Mouse (Mus musculus) kidney, adult 2 months (tissue): ENCODE results near the gene Syt17. TPM values are rescaled to one million over a fixed set of nuclear protein-coding genes. Genes with fewer than 3 reads are reported as not detected.
A peak's percentile ranks its signal among the peaks of the same experiment; 100 is the strongest.

Experiments used
- DNase-seq: peaks from one replicate; pipeline ENCODE4 v3.0.0; 2021
- H3K27ac ChIP-seq: fragments of 200-500 bp; 2 replicates; pipeline ENCODE4 v1.5.1; 2012; ENCODE audit warnings: low read depth, low read length, control low read depth, inconsistent platforms; ENCODE audit not compliant: insufficient read depth
- H3K27me3 ChIP-seq: fragments of 200-500 bp; replicated peaks from 2 replicates; pipeline ENCODE4 v1.6.1; 2012; ENCODE audit warnings: mild to moderate bottlenecking, moderate library complexity, low read length, inconsistent platforms; ENCODE audit not compliant: control insufficient read depth, insufficient read depth
- H3K36me3 ChIP-seq: fragments of 200-500 bp; 2 replicates; pipeline ENCODE4 v1.6.1; 2012; ENCODE audit warnings: mild to moderate bottlenecking, moderate library complexity, low read length, inconsistent platforms; ENCODE audit not compliant: control insufficient read depth, insufficient read depth
- H3K4me1 ChIP-seq: fragments of 200-500 bp; 2 replicates; pipeline ENCODE4 v1.6.1; 2011; ENCODE audit warnings: low read length; ENCODE audit not compliant: control insufficient read depth, insufficient read depth
- H3K4me3 ChIP-seq: fragments of 200-500 bp; 2 replicates; pipeline ENCODE4 v1.5.1; 2011; ENCODE audit warnings: mild to moderate bottlenecking, low read depth, low read length, control low read depth; ENCODE audit not compliant: insufficient read depth
- CTCF ChIP-seq: fragments of 200-500 bp; conservative IDR thresholded peaks from 2 replicates; pipeline ENCODE4 v1.5.1; 2011; ENCODE audit warnings: low read depth, mild to moderate bottlenecking, control low read depth, low read length, moderate library complexity, mixed read lengths; ENCODE audit not compliant: insufficient read depth, insufficient read length
- POLR2A ChIP-seq: fragments of 200-500 bp; IDR thresholded peaks from one replicate; pipeline ENCODE4 v1.6.1; 2011; ENCODE audit warnings: low read depth, low read length, control low read depth
- WGBS: fragments of 180-500 bp; shearing (Covaris S2); methylation state at CpG from one replicate; pipeline ENCODE4 v1.1.7; 2018; 5-methylcytosine and 5-hydroxymethylcytosine counted together
- polyA plus RNA-seq: library from polyadenylated mRNA; depleted of rRNA; stranded (reverse); fragments of >200 nt; gene quantifications from 2 replicates; pipeline ENCODE4 v1.2.3, GENCODE M21; 2012; rRNA removed

Gene Syt17
- 10.6 and 11.9 TPM in 2 replicates for polyA plus RNA-seq

DNA sequence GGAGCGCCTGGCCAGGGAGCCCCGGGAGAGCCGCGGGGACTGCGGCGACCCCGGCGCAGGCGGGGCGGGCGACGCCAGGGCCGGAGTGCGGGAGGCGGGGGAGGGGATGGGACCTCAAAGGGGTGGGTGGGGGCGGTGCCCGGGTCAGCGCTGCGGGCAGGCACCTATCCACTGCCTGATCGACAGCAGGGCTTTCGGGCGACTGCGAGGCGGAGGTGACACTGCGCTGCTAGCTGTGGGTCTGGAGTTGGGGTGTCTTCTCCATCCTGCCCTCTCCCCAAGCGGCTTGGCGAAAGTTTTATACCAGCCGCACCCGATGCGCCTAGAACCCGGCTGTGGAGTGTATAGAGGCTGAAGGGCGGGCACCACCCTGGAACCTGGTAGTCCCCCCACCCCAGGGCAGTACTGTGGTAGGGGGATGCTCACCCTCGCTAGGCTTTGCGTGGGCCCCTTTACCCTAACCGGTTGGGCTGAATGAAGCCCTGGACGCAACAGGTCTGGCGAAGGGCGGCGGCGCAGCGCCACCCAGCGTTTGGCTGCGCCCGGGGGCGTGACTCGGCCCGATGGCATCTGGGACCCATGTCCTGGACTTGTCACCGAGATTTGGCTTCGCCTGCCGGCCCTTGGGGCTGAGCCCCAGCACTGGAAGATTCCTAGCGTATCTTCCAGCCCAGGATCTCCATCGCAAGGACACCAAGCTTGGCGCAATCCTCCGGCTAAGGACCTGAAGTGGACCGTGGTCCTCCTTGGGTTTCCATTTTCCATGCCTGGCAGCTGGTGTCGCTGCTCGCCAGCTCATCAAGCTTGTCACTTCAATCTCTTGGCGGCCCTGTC, at the start of gene Syt17:
Syt17 (minus strand) TSS at position 89 of the 834 bp plus-strand sequence.
- Histone ChIP-seq H3K4me3 (peak within 1 kb of the TSS; percentile 53), H3K4me1 (no peaks in the 10 kb centered on the region), H3K36me3 (no peaks in the 10 kb centered on the region), H3K27me3 (no peaks in the 10 kb centered on the region), H3K27ac (peak within 1 kb of the TSS; percentile 14)
- TF ChIP-seq POLR2A (no peak), CTCF (peak; percentile 72)
- peak; percentile 70 for DNase-seq
- WGBS = under 1% methylated on average over 58 of the region's 58 CpGs

DNA sequence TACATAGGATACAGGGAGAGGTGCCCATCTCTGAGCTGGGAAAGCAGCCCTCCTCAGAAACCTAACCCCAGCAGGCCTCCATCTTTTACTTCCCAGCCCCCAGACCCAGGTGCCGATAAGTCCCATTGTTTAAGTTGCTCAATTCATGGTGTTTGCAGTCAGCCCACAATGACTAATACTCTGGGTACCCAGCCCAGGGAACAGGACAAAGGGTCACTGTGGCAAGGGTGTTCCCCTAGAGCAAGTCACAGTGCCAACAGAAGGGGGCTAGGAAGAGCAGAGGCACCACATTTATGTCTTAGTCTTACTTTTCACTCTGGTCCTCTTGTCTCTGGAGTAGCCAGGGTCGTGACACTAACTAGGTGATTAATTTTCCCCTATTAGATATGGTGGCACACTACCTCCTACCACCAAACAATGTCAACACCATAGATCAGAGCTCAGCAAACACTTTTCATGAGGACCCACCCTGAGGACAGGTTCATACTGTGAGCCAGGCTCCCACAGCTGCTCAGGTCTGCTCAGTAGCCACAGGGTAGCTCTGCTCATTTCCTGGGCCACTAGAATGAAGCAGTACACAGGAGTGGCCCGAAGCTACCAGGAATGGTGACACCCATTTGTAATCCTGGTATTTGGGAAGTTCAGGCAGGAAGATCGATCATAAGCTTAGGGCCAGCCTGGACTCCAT, 47.0 kb upstream of the Syt17 start:
- no peaks in the 10 kb centered on the region for H3K36me3 ChIP-seq
- 0 out of 2 replicates have a peak, but pooled peaks cover 2% of the 10 kb centered on the region for H3K4me1 ChIP-seq
- TF ChIP-seq CTCF (no peak), POLR2A (no peak)
- H3K4me3 ChIP-seq = no peak overlapping the region
- 90% methylated on average over 4 of the region's 4 CpGs for WGBS
- H3K27ac ChIP-seq = no peak overlapping the region
- no peaks in the 10 kb centered on the region for H3K27me3 ChIP-seq
- no peak for DNase-seq

DNA sequence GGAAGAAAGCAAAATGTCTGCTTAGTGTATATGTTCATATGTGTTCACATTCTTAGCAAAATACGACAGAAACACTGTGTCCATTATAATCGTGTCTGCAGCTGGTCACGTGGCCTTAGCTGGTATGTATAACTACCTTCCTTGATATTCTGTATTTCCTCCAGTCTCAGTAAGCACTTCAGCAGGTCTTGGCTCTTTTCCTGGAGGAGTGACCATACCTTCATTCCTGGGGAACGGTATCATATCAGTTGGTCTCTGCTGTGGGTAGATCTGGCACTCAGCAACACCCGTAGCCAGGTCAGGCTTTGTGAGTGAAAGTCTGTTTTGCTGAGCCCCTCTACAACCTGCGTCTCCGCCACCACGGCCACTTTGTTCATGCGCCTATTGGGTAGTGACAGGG, 45.9 kb upstream of the Syt17 start:
- no peaks in the 10 kb centered on the region for H3K27me3 ChIP-seq
- 0 out of 2 replicates have a peak, but pooled peaks cover 2% of the 10 kb centered on the region for H3K4me1 ChIP-seq
- no peak overlapping the region for H3K27ac ChIP-seq
- 89% methylated on average over 9 of the region's 9 CpGs for WGBS
- TF ChIP-seq POLR2A (no peak), CTCF (no peak)
- H3K36me3 ChIP-seq = no peaks in the 10 kb centered on the region
- DNase-seq = no peak
- no peak overlapping the region for H3K4me3 ChIP-seq

DNA sequence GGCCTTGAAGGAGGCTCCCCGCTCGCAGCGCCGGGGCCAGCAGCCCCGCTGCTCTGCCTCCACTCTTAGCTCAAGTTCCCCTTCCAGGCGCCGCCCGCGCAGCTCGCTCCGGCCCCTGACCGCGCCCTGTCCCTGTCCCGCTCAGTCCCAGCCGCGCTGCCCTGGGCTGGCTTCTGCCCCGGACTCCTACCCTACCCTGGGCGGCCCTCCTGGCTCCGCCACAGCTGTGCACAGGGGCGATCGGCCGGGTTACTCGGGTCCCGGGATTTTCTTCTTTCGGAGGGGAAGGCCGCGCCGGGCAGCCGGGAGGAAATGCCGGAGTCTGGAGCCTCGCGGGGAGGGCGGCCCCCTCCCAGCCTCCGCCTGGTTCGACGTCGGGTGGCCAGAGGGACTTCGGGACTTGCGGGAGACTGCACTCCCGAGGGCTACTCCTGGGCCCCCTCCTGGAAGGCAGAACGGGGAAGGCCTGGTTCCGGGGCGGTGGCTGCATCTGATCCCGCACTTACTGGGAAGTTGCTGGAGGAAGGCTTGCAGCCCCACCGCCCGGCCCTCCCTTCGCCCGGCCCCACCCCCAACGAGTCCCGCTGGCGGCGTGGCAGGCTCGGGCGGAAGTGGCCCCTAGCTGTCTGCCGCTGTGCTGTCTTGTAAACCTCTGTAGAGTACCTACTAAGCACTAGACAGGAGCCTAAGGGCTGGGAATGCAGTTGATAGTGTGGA, 43.6 kb upstream of the Syt17 start, which contains the start of gene Itpripl2:
Itpripl2 (minus strand) TSS at position 545 of the 717 bp plus-strand sequence.
- Histone ChIP-seq H3K27ac (peak within 1 kb of the TSS; percentile 68), H3K4me3 (peak within 1 kb of the TSS; percentile 55), H3K4me1 (0 out of 2 replicates have a peak, but pooled peaks cover 2% of the 10 kb centered on the region), H3K27me3 (no peaks in the 10 kb centered on the region), H3K36me3 (no peaks in the 10 kb centered on the region)
- TF ChIP-seq CTCF = no peak
- TF ChIP-seq POLR2A = no peak
- DNase-seq = peak; percentile 87
- under 1% methylated on average over 55 of the region's 55 CpGs for WGBS

DNA sequence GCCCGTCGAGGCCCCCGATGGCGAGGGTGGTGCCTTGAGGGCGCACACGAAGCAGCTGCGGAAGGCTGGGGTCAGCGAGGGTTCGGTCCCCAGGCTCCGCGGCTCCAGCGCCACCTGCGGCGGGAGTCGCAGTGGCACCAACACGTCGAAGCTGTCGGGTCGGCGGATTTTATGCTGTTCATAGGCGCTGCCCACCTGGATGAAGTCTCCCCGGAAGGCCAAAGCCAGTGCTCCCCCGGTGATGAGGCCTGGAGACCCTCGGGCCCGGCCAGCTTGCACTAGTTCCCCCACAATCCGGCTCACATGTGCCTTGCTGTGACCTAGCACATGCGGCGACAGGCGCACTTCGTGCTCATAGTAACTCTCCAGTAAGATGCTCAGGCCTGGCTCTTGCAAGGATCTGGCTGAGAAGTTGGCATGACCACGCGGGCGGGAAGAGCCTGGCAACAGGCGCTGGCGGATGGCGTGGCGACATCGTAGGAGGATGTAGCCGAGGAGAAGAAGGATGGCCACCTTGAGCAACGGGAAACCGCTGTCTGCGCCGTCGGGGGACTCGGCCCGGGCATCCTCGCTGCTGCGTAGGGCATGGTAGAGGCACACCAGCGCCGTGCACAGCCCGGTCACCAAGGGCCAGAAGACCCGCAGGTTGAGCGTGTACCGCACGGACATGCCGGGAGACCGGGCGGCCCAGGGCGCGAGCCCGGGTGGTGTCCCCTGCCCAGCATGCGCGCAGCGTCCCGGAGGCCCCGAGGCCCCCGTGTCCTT, 42.8 kb upstream of the Syt17 start:
- 10% methylated on average over 67 of the region's 67 CpGs for WGBS
- Histone ChIP-seq H3K27me3 (no peaks in the 10 kb centered on the region), H3K27ac (peak overlapping the region; percentile 68), H3K4me1 (0 out of 2 replicates have a peak, but pooled peaks cover 2% of the 10 kb centered on the region), H3K4me3 (peak overlapping the region; percentile 55), H3K36me3 (no peaks in the 10 kb centered on the region)
- DNase-seq = peak; percentile 19
- no peak for TF ChIP-seq CTCF

DNA sequence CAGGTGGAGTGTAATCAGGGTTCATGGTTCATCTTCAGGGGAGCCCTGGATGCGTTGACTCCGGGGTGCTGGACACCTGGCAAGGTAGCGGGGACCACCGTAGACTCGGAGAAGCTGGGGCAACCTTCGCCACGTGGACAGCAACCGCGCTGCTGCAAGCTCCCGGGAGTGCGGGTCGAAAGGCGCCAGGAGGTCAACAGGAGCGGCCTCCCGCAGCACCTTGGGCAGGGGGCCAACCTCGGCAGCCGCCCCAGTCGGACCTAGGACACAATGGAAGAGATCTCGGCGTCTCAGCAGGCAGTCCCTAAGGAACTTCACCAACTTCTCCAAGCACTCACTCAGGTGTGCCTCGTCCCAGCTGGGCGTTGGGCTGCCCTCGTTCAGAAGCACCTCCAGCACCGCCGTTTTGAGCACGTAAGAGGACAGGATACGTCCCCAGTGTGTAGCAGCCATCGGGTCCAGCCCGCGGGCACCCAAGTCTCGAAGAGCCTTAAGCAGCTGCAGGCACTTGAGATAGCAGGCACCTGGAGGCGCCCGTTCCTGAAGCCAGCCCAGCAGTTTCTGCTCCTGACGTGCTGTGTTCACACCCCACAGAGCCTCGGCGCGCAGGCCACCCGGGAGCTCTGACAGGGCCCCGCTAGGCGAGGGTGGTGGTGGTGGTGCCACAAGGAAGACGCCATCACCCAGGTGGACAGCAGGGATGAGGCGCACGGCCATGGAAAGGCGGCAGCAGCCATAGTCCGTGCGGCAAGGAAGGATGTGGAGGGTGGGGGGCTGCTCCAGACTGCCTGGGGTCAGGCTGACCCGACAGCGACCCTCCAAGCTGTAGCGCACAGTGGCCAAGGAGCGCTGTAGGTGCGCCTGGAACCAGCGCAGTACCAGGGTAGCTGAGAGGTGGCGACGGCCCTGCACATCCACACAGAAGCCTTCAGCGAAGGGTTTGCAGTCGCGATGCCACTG, 42.0 kb upstream of the Syt17 start:
- Histone ChIP-seq H3K27me3 (no peaks in the 10 kb centered on the region), H3K4me3 (peak overlapping the region; percentile 55), H3K4me1 (0 out of 2 replicates have a peak, but pooled peaks cover 2% of the 10 kb centered on the region), H3K36me3 (no peaks in the 10 kb centered on the region), H3K27ac (no peak overlapping the region)
- no peak for DNase-seq
- 60% methylated on average over 57 of the region's 57 CpGs for WGBS
- TF ChIP-seq CTCF (no peak), POLR2A (no peak)
